Mouse (Mus musculus) gastrocnemius, adult 8-10 months (tissue): Measurements from ENCODE around the gene Cmss1. TPM values are rescaled to one million over a fixed set of nuclear protein-coding genes. Genes with fewer than 3 reads are reported as not detected.

Source experiments
- DNase-seq, 2 experiments: peaks; one replicate each; pipeline ENCODE4 v3.0.0; 2022; ENCODE audit warnings: low spot score in 2 of 2
- total RNA-seq, 4 experiments: library from RNA; stranded (reverse); gene quantifications; 2 replicates each; pipeline ENCODE4 v1.2.4; 2022

Gene Cmss1
- total RNA-seq, 4 experiments from 2014 or later, result 28.6 to 40.1 (median 38.8) TPM

DNA sequence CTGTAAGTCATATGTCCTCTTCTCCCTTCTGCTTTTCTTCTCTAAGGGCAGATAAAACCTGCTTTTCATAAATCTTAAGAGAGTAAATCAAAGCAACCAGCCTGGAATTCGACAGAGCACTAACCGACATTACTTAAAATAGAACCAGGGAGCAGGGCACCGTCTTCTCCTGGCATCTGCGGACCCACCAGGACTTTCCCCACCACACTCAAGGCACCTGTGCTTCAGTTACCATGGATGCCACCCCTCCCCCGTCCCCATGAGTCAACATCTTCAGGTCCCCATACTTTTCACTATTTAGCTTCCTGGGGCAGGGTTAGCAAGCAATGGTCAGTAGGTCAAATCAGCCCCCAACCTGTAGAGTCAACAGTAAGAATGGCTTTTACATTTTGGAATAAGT is 177.7 kb downstream of the Cmss1 start:
- DNase-seq, result no peak

DNA sequence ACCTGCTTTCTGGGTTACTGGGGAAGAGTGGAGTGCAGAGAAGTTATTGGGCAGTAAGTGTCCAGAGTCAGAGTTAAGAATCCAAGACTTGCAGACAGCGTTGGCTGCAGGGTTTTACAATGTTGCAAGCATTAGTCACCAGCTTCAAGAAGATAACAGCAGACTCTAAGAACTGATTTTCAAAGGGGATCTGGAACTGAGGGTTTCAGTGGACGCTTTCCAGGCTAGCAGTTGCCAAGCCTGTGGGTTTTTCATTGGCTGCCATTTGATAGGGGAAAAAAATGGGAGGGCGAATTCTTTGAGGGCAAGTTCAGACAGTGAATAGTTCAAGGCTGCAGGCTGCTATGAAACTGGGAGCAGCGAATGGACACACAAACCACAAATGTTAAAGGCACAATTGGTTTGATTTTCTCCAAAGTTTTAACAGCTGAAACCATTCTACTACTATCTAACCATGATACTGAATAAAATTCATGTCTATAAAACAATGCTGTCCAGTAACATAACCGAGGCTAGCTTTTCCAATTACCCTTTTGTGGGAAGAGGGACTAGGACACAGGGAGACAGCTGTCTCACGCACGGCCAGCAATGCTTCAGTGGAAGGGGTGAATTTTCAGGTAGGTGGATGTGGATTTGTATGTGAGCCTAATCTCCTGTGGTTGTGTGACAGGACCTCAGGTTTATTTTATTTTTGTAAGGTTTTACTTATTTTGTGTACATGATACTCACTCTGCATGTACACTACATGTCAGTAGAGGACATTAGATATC is 179.0 kb downstream of the Cmss1 start:
- DNase-seq, result peak in 1 of 2 experiments; percentile 14

DNA sequence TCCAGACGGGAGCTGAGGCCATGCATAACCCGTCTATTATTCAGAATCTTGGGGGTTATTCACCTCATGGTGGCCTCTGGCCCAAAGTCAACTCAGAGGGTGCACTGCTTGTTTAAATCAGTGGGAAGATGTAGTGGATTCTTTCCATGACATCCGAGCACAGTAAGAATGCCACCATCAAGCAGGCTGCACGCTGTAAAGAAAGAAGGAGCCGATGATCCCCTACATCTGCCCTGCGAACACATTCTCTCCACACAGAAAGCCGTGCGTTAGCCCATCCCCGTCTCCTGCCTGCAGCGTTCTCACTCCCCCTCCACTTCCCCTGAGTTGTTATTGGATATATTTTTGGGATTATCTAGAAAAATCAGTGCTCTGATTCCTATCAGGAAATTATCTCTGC is 180.0 kb downstream of the Cmss1 start:
- no peak for DNase-seq

DNA sequence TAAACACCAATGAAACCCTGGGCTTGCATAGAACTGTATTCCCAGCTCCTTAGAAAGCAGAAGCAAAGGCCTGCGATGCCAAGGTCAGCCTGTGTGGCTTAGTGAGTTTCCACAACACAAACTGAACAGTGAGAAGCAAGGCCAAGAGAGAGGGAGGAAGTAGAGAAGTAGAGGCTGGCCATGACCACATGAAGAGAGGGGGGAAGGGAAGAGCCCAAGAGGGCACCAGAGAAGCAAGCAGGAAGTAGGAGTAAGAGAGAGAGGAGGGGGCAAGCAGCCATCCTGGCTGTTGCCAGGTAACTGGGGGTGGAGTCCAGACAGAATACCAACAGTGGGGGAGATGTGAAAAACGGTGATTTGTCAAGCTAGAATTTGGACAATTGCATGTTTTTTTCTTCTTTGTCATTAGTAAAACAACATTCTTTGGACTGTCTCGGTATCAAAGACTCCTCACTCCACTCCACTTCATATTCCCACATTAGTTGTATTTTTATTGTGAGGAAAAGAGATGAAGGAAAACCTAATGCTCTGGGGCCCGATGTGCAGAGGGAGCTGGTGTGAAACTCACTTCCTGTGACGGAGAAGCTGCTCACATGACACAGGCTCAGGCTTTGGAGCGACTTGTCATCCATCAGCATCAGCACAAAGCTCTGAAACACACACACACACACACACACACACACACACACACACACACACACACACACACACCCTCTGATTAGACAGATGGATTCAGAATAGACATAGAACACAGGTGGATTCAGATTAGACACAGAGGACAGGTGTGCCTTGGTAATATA is 183.5 kb downstream of the Cmss1 start:
- no peak for DNase-seq

DNA sequence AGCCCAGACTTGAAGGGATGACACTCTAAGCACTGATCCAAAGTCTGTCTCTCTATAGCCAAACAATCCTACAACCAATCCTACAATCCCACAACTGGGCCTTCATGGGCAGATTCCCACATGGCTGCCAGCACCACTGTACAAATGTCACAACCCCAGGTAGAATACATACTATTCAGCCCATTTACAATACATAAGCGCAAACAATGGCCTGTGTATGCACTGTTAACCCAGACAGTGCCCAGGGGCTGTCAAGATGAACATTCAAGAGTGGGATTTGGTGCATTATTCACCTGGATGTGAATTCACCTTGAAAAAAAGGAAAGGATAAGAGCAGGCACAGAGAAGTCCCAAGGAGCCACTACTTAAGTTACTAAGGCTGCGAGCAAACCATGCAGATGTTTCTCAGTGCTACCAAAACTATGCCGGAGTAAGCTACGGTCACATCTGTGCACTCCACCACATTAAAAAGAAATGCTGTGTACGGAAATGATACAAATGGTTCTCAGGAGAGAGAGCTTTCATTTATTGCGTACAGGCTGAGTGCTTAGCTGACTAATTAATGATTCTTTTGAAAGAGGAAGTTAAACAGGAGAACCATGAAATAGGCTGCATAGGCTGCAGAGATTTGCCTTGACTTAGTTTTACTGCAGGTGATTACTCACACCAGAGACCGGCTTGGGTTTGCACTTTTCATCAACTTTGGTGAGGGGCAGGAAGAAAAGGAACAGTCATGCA is 184.8 kb downstream of the Cmss1 start:
- no peak for DNase-seq

DNA sequence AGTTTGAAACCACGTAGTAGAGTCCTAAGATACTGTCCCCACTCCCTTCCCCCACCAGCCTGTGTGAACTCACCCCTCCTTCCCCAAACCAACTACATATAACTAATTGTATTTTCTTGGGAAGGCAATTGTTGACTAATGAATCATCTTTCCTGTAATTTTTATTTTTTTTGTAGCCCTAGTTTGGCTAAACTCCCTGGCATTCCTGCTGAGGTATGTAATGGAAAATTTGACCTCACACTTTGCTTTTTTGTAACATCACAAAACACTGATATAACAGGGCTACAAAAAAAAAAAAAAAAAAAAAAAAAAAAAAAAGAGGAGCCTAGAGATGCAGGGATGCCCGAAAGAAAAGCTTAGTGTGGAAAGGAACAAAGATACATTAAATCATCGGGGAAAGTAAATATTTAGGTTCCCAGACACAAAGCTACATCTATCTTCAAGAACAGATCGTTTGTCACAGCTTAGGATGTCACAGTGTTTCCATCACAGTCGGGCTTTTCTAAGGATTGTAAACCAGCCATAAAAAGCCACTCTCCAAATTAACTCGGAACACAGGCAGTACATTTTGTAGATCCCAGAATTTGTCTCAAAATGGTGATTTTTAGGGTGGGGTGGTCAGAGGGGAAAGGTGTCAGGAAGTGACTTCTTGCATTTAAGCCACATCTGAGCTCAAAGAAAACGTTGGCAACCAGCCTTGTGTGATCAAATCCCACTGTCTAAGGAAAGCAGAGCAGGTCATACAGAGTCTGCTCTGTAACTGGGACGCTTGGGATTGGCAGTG is 185.7 kb downstream of the Cmss1 start:
- peak in 1 of 2 experiments; percentile 25 for DNase-seq

DNA sequence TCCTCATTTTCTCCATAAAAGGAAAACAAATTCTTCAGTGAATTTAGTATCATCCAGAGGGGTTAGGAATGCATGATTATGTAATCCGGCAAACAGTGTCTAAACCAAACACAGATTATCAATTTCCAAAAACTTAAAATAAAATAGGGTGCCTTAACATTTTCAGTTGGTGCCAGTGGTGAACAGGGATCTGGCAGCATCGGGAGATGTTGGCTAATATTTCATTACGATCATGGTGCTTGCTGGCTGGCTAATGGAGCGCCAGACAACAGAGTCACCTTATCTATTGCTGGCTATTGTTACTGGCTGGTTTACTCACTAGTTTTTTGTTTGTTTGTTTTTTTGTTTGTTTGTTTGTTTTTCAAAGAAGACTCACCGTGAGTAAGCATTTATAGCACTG is 186.8 kb downstream of the Cmss1 start:
- DNase-seq, result no peak

DNA sequence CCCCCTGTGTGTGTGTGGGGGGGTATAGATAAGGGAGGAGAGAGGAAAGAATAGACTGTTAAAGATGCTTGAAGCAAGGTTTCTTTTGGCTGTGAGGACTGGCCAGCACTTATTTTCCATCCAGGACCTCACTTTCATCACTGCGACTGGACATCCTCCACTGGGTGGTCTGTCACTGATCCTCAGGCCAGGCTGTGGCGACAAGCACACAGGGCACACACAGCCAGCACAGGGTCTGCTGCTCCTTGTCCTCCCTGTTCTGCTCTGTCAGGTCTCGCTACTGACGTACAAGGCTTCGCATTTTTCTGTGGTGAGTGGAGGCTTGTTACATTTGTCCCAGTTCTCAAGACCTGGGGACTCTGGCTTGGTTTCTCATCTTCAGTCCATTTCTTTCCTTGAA is 187.3 kb downstream of the Cmss1 start:
- no peak for DNase-seq

DNA sequence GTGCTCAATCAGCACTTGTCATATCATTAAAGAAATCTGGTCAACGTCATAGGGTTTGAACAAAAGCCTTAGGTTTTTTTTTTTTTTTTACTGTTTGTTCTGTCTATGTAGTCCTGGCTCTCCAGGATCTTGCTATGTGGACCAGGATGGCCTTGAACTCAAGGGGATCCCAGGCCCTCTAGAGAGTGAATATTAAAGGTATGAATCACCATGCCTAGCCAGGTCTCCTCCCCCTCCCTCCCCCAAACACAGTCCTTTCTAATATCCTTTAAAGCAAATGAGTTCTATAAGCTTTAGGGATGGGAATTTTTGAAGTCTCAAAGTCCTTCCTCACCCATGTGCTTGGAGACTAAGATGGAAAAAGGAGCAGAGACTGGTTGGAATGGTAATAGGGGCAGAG is 188.7 kb downstream of the Cmss1 start:
- DNase-seq, result no peak

DNA sequence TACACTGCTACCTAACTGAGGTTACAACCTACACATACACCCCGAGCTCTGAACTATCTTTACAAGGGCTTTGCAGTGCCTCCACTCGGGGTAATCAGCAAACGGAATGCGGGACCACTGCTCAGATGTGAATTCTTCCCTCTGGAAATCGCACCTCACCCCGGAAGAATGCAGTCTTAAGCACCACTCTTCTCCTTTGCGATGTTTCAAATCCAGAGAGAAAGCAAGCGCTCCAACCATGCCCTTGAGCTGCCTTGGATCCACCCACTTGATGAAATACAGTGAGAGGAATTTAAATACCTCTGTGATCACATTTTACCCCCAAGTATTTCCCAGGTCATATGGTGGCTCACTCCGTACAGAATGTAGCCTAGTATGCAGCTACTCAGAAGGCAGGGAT is 189.6 kb downstream of the Cmss1 start:
- DNase-seq, result no peak

DNA sequence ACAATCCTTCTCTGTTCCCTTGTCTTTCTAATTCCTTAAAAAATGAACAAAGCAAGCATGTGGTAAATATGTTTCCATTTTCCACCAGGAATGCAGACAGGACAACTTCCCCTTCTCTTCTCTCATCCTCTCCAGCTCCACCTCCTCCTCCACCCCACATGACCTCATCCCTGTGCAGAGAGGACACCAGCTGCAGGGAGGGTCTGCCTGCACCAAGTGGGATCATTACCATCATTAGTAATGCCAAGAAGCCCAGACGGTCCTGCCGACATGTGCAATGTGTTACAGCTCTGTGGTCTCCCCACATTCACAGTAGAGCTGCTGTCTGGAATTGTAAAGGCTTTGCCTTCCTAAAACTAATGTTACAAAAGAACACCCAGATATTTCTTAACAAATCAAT is 190.6 kb downstream of the Cmss1 start:
- DNase-seq, result no peak

DNA sequence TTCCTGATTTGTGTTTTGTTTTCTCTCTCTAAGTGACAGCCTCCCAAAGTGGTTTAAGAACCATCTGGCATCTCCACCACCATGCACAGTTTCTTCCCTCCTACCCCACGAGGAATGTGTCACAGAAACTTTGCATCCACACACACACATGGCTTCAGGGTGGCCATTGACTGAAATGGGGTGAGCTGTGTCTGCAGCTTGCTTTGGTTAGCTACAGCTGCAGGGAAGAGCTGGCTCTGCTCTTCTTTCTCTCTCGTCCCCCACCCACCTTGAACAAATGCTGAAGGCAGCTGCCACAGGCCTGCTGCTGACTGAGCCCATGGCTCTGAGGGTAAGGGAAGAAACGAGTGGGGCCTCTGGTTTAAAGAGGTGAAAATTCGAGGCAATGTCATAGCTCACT is 193.9 kb downstream of the Cmss1 start:
- no peak for DNase-seq

DNA sequence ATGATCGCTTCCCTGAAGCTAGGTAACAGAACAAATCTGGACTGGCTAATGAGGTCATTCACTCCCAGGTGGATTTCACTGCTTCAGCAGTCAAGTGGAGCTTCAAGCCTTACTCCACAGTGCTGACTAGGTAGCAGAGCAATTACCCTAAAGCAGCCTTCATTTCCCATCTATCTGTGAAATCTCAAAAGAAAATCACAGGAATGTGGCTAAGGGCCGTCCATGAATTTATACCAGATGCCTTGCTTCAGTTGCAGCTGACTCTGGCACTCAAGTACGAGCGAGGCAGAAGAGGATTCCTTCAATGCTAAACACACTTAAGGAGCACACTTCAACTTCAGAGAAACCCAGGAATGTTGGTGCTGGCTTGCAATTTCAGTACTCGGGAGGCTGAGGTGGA is 202.8 kb downstream of the Cmss1 start:
- no peak for DNase-seq

DNA sequence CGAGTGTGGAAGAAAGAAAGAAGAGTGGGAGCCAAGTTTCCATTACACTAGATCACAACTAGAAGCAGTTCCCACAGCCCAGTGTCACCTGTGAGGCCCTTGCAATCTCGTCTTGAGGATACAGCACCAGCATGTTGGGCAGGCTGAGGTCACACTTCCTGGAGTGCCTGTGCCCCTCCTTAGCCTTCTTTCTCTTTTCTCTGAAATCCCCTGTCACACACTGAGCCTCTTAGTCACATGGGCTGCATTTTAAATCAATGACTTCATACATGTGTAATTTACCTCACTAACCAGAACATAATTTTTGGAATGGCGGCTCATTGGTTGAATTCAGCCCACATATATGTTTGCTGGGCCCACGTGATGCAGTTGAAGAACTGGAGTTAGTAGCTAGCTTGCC is 203.8 kb downstream of the Cmss1 start:
- no peak for DNase-seq

DNA sequence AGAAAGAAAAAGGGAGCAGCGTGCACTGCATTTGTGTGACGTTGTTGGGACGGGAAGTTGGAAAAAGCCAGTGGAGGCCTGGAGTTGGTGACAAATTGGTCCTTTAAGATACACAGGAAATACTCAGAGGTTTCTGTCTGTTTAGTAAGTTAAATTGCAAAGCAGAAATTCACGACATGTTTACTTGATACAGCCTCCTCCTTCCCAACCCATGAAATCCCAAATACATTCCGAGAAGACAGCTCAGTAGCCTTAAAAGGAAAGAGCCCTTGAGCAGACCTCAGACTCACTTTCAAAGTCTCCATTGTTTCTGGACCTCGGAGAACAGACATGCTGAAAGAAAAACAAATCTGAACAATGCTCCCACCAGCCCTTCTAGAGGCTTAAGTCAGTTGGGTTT is 205.0 kb downstream of the Cmss1 start:
- no peak for DNase-seq

DNA sequence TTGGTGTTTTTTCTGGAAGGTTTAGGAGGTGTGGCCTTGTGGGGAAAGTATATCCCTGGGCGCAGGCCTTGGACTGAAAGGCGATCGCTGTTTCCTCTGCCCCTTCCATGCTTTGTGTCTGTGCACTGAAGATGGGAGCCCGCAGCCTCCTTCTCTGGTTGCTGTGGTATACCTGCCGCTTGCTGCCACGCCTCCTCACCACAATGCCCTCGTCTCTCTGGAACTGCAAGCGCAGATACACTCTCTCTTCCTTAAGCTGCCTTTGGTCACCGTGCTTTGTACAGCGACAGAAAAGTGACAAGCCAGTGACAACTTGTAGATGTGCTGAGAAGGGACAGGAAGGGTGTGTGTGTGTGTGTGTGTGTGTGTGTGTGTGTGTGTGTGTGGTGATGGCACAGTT is 207.1 kb downstream of the Cmss1 start:
- DNase-seq, result no peak

DNA sequence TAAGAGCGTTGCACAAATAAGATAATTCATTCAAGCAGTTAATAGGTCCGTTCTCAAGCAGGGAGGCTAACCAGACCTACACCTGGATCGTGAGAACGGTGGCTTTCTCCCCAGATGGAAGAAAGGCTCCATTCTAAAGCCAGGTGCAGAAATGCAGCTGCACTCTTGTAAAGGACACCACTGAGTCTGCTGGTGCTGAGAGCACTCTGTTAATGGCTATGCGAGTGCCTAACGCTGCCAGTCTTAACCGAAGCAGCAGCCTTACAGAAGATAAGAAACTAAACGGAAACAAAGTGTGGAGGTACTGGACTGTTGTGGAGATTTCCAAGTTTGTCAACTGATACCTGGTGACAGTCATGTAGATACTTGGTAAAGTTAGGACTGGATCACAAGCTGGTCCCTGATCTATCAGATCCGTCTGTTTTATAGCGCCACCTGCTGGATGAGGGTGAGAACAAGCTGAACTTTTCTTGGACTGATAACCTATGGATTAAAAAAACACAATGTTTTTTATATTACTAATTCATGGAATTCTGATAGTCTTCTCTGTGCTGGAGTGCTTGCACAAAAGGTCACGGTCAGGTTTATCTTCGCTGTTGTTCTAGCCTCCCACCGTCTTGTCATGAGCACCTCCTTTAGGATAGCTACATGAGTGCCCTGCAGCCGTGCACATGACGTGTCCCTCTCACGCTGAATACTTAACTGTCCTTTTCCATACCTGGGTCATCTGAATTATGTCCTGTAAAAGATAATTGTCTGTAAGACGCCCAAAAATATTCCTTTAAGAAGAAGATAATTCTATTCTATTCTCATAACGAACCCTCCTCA is 208.1 kb downstream of the Cmss1 start:
- peak; percentile 37 to 48 for DNase-seq

DNA sequence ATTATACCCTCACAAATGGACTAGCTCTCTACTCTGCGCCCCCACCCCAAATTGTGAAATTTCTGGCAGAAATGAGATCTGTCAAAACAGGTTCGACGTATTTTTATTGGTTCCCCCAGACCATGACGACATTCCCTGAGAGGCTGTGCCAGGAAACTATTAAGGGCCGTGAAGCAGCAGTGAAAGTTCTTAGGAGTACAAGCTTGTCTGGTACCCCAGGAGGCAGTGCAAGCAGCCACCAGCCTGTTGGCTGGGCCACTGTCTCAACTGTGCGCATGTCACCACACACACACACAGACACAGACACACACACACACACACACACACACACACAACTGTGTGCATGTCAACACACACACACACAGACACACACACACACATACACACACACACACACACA is 208.8 kb downstream of the Cmss1 start:
- no peak for DNase-seq

DNA sequence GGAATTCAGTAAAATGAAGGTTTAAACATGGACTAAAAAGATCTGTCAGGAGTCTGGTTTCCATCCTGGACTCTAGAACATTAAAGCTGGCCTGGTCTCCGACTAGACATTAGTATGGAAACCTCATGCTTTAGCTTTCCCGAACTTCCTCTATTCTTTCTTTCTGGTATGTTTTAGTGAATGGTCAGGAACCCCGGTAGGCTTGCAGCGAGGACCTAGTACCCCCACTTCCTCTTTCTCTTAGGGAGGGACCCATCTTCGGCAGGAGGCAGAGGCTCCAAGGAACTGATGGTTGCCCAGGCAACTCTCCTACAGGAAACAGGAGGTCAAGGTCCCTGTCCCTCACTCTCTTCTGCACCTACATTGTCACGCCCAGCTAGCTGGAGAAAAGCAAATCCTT is 210.4 kb downstream of the Cmss1 start:
- no peak for DNase-seq

DNA sequence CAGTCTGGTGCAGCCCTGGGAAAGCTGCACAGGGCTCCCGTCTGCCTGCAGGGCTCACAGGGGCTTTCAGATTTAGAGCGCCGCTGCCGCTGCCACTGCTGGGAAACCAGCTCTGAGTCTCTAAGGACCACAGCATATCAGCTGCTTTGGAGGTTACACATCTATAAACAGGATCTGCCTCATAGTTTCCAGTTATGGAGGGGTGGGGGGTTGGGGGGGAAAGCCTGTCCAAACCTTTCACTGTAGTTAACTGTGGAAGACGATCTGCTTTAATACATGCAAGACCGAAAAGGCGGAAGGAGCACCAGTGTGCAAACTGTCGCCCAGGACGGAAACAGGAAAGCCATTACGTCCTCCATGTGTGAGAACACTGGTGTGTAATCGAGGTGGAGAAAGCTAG is 213.5 kb downstream of the Cmss1 start:
- peak in 1 of 2 experiments; percentile 42 for DNase-seq

DNA sequence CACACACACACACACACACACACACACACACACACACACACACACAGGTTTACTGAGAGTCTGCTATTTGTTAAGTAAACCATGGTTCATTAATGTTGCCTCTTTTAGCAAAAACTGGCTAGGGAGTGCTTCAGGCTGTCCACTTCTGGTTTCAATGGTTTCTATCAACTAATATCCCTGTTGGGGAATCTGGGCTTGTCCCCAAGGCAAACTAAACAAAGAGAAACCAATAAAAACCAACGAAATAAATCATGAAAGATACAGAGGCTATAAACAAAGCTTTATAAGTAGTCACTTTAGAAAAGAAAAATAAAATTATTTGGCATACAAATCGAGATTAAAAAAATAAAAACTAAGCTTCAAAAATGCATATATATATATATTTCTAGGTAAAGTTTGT is 214.2 kb downstream of the Cmss1 start:
- no peak for DNase-seq
